Mouse (Mus musculus) duodenum, adult 2 months (tissue): ENCODE data around the gene Scd3. TPM values are rescaled to one million over a fixed set of nuclear protein-coding genes. Genes with fewer than 3 reads are reported as not detected.

Source experiments
- polyA plus RNA-seq: library from polyadenylated mRNA; depleted of rRNA; stranded (reverse); fragments of >200 nt; gene quantifications from 2 replicates; pipeline ENCODE4 v1.2.3, GENCODE M21; 2012; ENCODE audit warnings: low replicate concordance; rRNA removed

Gene Scd3
- not detected in 2 replicates for polyA plus RNA-seq

DNA sequence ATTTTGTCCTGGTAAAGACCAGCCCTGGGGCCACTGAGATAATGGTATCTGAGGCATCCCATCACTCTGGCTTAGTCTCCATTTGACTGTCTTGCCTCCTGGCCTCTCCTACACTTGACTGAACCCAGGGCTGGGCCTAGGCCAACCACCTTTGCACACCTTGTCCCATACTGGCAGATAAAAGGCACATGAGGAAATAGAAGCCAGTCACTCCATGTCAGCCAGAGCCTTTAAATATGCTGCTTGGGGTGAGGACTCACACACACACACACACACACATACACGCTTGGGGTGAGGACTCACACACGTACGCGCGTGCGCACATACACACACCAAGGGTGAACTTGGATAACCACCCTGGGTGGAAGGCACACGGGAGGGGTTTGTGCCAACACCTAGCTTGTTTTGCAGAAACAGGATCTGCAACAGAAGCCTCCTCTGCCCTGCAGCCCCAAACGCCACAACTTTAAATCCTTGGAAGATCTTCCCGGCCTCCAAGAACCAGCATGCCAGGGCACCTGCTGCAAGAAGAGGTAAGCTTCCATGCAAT lies at the start of gene Scd3:
Gene Scd3 (plus strand): TSS at position 255 of the 550 bp plus-strand sequence.

DNA sequence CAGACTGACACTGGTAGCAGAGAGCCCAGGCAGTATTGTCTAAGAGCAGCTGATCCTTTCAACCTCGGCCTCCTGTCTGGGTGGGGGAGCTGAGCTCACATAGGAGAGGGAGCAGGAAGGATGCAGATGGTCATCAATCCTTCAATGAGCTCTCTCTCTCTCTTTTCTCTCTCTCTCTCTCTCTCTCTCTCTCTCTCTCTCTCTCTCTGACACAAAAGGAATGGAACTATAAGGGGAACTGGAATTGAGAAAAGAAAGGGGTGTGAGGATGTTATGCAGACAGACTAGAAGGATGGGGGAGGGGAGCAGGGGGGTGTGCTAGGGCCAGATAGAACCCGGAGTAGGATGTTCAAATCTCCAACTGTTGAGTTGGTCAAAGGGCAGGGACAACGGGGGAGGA lies 10.7 kb upstream of the Scd3 start, which contains the start of gene Pkd2l1:
Gene Pkd2l1 (minus strand): TSS at position 101 of the 400 bp plus-strand sequence.

GRCm38 (mm10) chr19:44292941-44293768 lies 90.1 kb downstream of the Scd3 start, which contains the start of gene Scd2:
Gene Scd2, plus strand, starts transcription at chr19:44293674.

Other genes with a start within 250 kb of the Scd3 start
- gene Cpn1, start 216.7 kb upstream of the Scd3 start, polyA plus RNA-seq, result 1.8 and 9.0 TPM in 2 replicates
- gene Cyp2c23, start 174.1 kb upstream of the Scd3 start, polyA plus RNA-seq, result 0.78 and 1.1 TPM in 2 replicates
- gene Erlin1, start 133.5 kb upstream of the Scd3 start, polyA plus RNA-seq, result 4.8 and 5.0 TPM in 2 replicates
- gene Chuk, start 95.8 kb upstream of the Scd3 start, polyA plus RNA-seq, result 3.8 and 4.6 TPM in 2 replicates
- gene Cwf19l1, start 67.4 kb upstream of the Scd3 start, polyA plus RNA-seq, result 1.5 and 1.6 TPM in 2 replicates
- gene Bloc1s2, start 56.8 kb upstream of the Scd3 start, polyA plus RNA-seq, result 8.9 and 11.8 TPM in 2 replicates
- gene Pkd2l1, start 10.8 kb upstream of the Scd3 start, polyA plus RNA-seq, result 0.02 and 0.08 TPM in 2 replicates
- gene Scd2, start 90.4 kb downstream of the Scd3 start, polyA plus RNA-seq, result 9.5 and 29.2 TPM in 2 replicates
- gene Scd4, start 129.8 kb downstream of the Scd3 start, polyA plus RNA-seq, result 0.04 and 0.09 TPM in 2 replicates
- 43.2 and 112 TPM in 2 replicates for gene Scd1, start 204.6 kb downstream of the Scd3 start, polyA plus RNA-seq